30 mouse cellular contexts compared by ENCODE assay signal in the genomic region with DNA sequence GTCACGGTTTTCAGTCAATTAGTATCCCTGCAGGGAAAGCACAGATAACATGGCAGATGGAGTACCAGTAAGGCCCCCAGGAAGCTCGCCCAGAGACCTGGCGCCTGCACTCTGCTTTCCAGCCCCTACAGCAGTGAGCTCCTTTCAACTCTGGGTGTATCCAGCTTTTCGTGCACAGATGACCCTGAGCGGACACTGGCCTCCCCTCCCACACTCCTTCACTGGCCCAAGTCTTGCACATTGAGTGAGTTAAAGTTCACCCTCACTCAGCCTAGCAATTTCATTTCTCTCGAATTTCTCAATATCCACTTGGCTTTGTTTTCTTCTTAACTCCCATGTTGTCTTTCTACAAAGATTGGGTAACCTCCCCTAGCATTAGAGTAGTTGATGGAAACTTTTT. TPM values are rescaled to one million over a fixed set of nuclear protein-coding genes. Genes with fewer than 3 reads are reported as not detected.
DNase-seq lines count a peak whose midpoint lies in the region; ATAC-seq and TF ChIP-seq lines count a peak whose summit lies in the region.
"Had no signal": no experiment of that assay in that cellular context is flagged by ENCODE, and none has a peak within 500 bp of the region (broad histone marks: within the 10 kb centered on the region; RNA-seq: fewer than 3 reads in every experiment).

No protein-coding gene starts in this region.

- H3K9me3 ChIP-seq in heart, postnatal 0 days (replicated peaks; ENCODE audit: control insufficient read depth, low read length), result no peaks in the 10 kb centered on the region
- no peaks in the 10 kb centered on the region for H3K9me3 ChIP-seq in lung, postnatal 0 days (ENCODE audit: low read length)
- H3K9me3 ChIP-seq: embryonic facial prominence, embryonic 12.5 days; heart, embryonic 10.5 days; kidney, embryonic 15.5 days; liver, embryonic 12.5 days; midbrain, embryonic 10.5 days; midbrain, embryonic 15.5 days; neural tube, embryonic 15.5 days had no signal

- peak overlapping the region; percentile 55 for H3K27ac ChIP-seq in gastrocnemius, adult 2 months
- no peak overlapping the region; the same call in 1 of the 2 replicates for H3K27ac ChIP-seq in heart, postnatal 0 days (ENCODE audit: low read depth)
- H3K27ac ChIP-seq in lung, postnatal 0 days (ENCODE audit: low read length), result peak overlapping the region; percentile 66
- H3K27ac ChIP-seq in brown adipose tissue, adult 24 weeks (replicated peaks; ENCODE audit: low read depth, low read length), result peak overlapping the region; percentile 69
- H3K27ac ChIP-seq: embryonic facial prominence, embryonic 12.5 days; heart, embryonic 10.5 days; hindbrain, embryonic 14.5 days; kidney, embryonic 15.5 days; liver, embryonic 12.5 days; midbrain, embryonic 10.5 days; midbrain, embryonic 15.5 days; neural tube, embryonic 15.5 days; stomach, postnatal 0 days had no signal

- no peak for ATAC-seq in heart, postnatal 0 days (ENCODE audit: insufficient read depth, low read depth)
- peak; percentile 61 for ATAC-seq in lung, postnatal 0 days
- ATAC-seq: forebrain, embryonic 14.5 days; intestine, postnatal 0 days; liver, embryonic 12.5 days; midbrain, embryonic 15.5 days had no signal

- DNase-seq in gastrocnemius, adult 2 months, result peak; percentile 69
- DNase-seq in gastrocnemius, postnatal 4 days (ENCODE audit: low spot score in 2 of 2), result no peak
- DNase-seq in heart, postnatal 0 days (ENCODE audit: low spot score), result no peak
- no peak for DNase-seq in heart, adult 8-10 months (ENCODE audit: low spot score)
- DNase-seq in lung, postnatal 0 days (ENCODE audit: low spot score), result peak; percentile 84
- no peak for DNase-seq in lung, postnatal 14 days
- DNase-seq in layer of hippocampus, adult 9-10 months (ENCODE audit: low spot score), result no peak
- DNase-seq: cerebellum, adult 11 months; cerebellum, adult 9-10 months; cerebellum, postnatal 36 days; kidney, postnatal 4 days; layer of hippocampus, postnatal 36 days; left cerebral cortex, postnatal 4 days; lung, embryonic 14.5 days; right cerebral cortex, adult 18-20 months; thymus, adult 18-20 months; thymus, postnatal 25 days had no signal

- no peak for TF ChIP-seq CTCF in gastrocnemius, adult 2 months (IDR thresholded peaks at IDR 0.05)
- TF ChIP-seq CTCF in heart, postnatal 0 days (IDR thresholded peaks at IDR 0.05; ENCODE audit: low read depth), result no peak
- no peak for TF ChIP-seq CTCF in lung, postnatal 0 days (IDR thresholded peaks at IDR 0.05)

- 0 out of 2 replicates have a peak, but pooled peaks have one; percentile 24 for TF ChIP-seq EP300 in heart, postnatal 0 days (IDR thresholded peaks at IDR 0.05; ENCODE audit: low read depth)
- no peak for TF ChIP-seq EP300 in lung, postnatal 0 days (IDR thresholded peaks at IDR 0.05)

- intact Hi-C loops in gastrocnemius, adult 2 months (cut with DNase I), result no loop called here

- WGBS in heart, postnatal 0 days, result 66% methylated on average over 6 of the region's 6 CpGs
- WGBS in lung, postnatal 0 days, result 53% methylated on average over 6 of the region's 6 CpGs

- 0 out of 2 replicates have a peak, but pooled peaks cover 10% of the 10 kb centered on the region for H3K36me3 ChIP-seq in heart, postnatal 0 days (replicated peaks; ENCODE audit: control insufficient read depth, insufficient read depth, low read length)
- no peaks in the 10 kb centered on the region for H3K36me3 ChIP-seq in lung, postnatal 0 days (ENCODE audit: insufficient read depth, low read length)
- H3K36me3 ChIP-seq: embryonic facial prominence, embryonic 12.5 days; liver, embryonic 12.5 days; midbrain, embryonic 10.5 days; midbrain, embryonic 15.5 days; neural tube, embryonic 15.5 days had no signal

- no peaks in the 10 kb centered on the region for H3K27me3 ChIP-seq in heart, postnatal 0 days (ENCODE audit: control insufficient read depth, insufficient read depth, low read length)
- H3K27me3 ChIP-seq in lung, postnatal 0 days (replicated peaks; ENCODE audit: insufficient read depth, low read length), result no peaks in the 10 kb centered on the region
- H3K27me3 ChIP-seq: embryonic facial prominence, embryonic 12.5 days; kidney, embryonic 15.5 days; liver, embryonic 12.5 days; midbrain, embryonic 15.5 days; neural tube, embryonic 15.5 days had no signal

- H3K4me2 ChIP-seq in heart, postnatal 0 days (ENCODE audit: low read depth, low read length), result no peak overlapping the region
- no peak overlapping the region for H3K4me2 ChIP-seq in lung, postnatal 0 days (replicated peaks; ENCODE audit: low read depth, low read length)
- H3K4me2 ChIP-seq: embryonic facial prominence, embryonic 12.5 days; hindbrain, embryonic 14.5 days; kidney, embryonic 15.5 days; liver, embryonic 12.5 days; lung, embryonic 14.5 days; midbrain, embryonic 15.5 days; neural tube, embryonic 15.5 days had no signal

- H3K4me1 ChIP-seq in heart, postnatal 0 days (ENCODE audit: control insufficient read depth, insufficient read depth), result peaks cover 46% of the 10 kb centered on the region
- H3K4me1 ChIP-seq in lung, postnatal 0 days (ENCODE audit: insufficient read depth, low read depth, low read length), result peaks cover 32% of the 10 kb centered on the region
- peaks cover 45% of the 10 kb centered on the region for H3K4me1 ChIP-seq in brown adipose tissue, adult 24 weeks (ENCODE audit: control insufficient read depth, insufficient read depth, insufficient read length, low read length)
- H3K4me1 ChIP-seq: liver, embryonic 12.5 days; midbrain, embryonic 15.5 days had no signal

- no peak overlapping the region for H3K4me3 ChIP-seq in gastrocnemius, adult 2 months
- no peak overlapping the region for H3K4me3 ChIP-seq in heart, postnatal 0 days (ENCODE audit: low read depth, low read length)
- no peak overlapping the region for H3K4me3 ChIP-seq in lung, postnatal 0 days (ENCODE audit: low read depth, low read length)
- H3K4me3 ChIP-seq in brown adipose tissue, adult 24 weeks (ENCODE audit: insufficient read depth, low read depth, low read length), result no peak overlapping the region
- H3K4me3 ChIP-seq: embryonic facial prominence, embryonic 12.5 days; heart, embryonic 10.5 days; kidney, embryonic 15.5 days; liver, embryonic 12.5 days; midbrain, embryonic 10.5 days; midbrain, embryonic 15.5 days; neural tube, embryonic 15.5 days had no signal

- H3K9ac ChIP-seq in heart, postnatal 0 days (replicated peaks; ENCODE audit: low read depth, low read length), result no peak overlapping the region
- H3K9ac ChIP-seq in lung, postnatal 0 days (replicated peaks; ENCODE audit: low read depth), result no peak overlapping the region
- H3K9ac ChIP-seq: embryonic facial prominence, embryonic 12.5 days; hindbrain, embryonic 14.5 days; kidney, embryonic 15.5 days; liver, embryonic 12.5 days; lung, embryonic 14.5 days; midbrain, embryonic 15.5 days; neural tube, embryonic 15.5 days had no signal

RNA-seq across cellular contexts. Expression of a gene that starts 24.3 kb away (rescaled TPM):
- total RNA-seq in gastrocnemius, adult 2 months (2021), result 10 to 100 TPM; 51.3 to 69.5 TPM
- 100 to 1,000 TPM; 480 to 481 TPM for total RNA-seq in gastrocnemius, postnatal 4 days (2021)
- 315 and 329 TPM in 2 replicates for total RNA-seq in heart, postnatal 0 days (2014; rRNA removed; ENCODE audit: low replicate concordance)
- polyA plus RNA-seq in heart, postnatal 0 days (2015; fragmentation: Nextera tagmentation; extraction: Ambion mirVana), result 87.7 and 98.5 TPM in 2 replicates
- total RNA-seq in heart, adult 8-10 months (2022), result 100 to 1,000 TPM in 3 of 4 experiments, 10 to 100 TPM in 1; 93.1 to 141 (median 113) TPM
- 183 and 189 TPM in 2 replicates for polyA plus RNA-seq in lung, postnatal 0 days (2015; fragmentation: Nextera tagmentation; extraction: Ambion mirVana)
- 51.1 and 77.2 TPM in 2 replicates for polyA plus RNA-seq in brown adipose tissue, adult 24 weeks (2012; ENCODE audit: insufficient read depth, insufficient read length, missing spikeins)

RNA-seq across cellular contexts. Expression of a gene that starts 24.3 kb away (rescaled TPM):
- 100 to 1,000 TPM in 1 of 2 experiments, 10 to 100 TPM in 1; 73.3 to 117 TPM for total RNA-seq in gastrocnemius, adult 2 months (2021)
- total RNA-seq in gastrocnemius, postnatal 4 days (2021), result 1,000 to 10,000 TPM in 1 of 2 experiments, 100 to 1,000 TPM in 1; 969 to 1,074 TPM
- total RNA-seq in heart, postnatal 0 days (2014; rRNA removed; ENCODE audit: low replicate concordance), result 921 and 1,061 TPM in 2 replicates
- 163 and 191 TPM in 2 replicates for polyA plus RNA-seq in heart, postnatal 0 days (2015; fragmentation: Nextera tagmentation; extraction: Ambion mirVana)
- 100 to 1,000 TPM; 136 to 221 (median 183) TPM for total RNA-seq in heart, adult 8-10 months (2022)
- 346 and 376 TPM in 2 replicates for polyA plus RNA-seq in lung, postnatal 0 days (2015; fragmentation: Nextera tagmentation; extraction: Ambion mirVana)
- 142 and 186 TPM in 2 replicates for polyA plus RNA-seq in brown adipose tissue, adult 24 weeks (2012; ENCODE audit: insufficient read depth, insufficient read length, missing spikeins)
- total RNA-seq: MEL had no signal

Comparison
In these comparisons a context has a peak if more than half of its experiments do, and no peak if none do; other contexts are left out.
1. DNase-seq: peak in gastrocnemius, adult 2 months (single experiment) and lung, postnatal 0 days (single experiment); none in gastrocnemius, postnatal 4 days (0 of 2), heart, postnatal 0 days (single experiment), heart, adult 8-10 months (single experiment), lung, postnatal 14 days (single experiment) and layer of hippocampus, adult 9-10 months (single experiment).